Mouse (Mus musculus): ENCODE measurements at regions not wholly inside any gene's neighbourhood (a gene's known extent, or its start where the extent isn't known, plus 50 kb on each side); places are given as distances from the start of the nearest gene placed in this dataset.

DNA sequence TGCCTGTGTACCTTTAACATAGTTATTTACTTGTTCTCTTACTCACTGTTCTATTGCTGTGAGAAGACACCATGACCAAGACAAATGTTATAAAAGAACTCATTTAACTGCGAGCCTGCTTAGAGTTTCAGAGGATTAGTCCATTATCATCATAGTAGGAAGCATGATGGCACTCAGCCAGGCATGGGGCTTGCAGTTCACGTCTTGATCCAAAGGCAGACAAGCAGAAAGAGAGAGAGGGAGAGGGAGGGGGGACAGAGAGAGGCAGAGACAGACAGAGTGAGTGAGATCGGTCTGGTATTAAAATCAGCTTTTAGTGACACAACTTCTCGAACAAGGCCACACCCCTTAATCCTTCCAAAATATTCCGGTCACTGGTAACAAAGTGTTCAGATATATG is 106.2 kb upstream of the Tbc1d5 start:
- TF ChIP-seq CTCF (IDR thresholded peaks at IDR 0.05; ENCODE audit: insufficient read depth, low read depth, low read length) (no peak), POLR2A (IDR thresholded peaks at IDR 0.05; ENCODE audit: insufficient read depth, low read depth, low read length) (no peak)
